ENCODE assay signal across 8 mouse cellular contexts in genomic region chr3:20590143-20590542, GRCm38 (mm10).
A peak's percentile ranks its signal among the peaks of the same experiment; 100 is the strongest.
DNase-seq lines count a peak whose midpoint lies in the region; ATAC-seq lines count a peak whose summit lies in the region.

No protein-coding gene starts in this region.

- H3K9me3 ChIP-seq in midbrain, embryonic 11.5 days (ENCODE audit: control insufficient read depth, low read length), result no peaks in the 10 kb centered on the region
- no peaks in the 10 kb centered on the region for H3K9me3 ChIP-seq in midbrain, embryonic 13.5 days

- H3K4me1 ChIP-seq in midbrain, embryonic 11.5 days (ENCODE audit: control insufficient read depth, insufficient read depth, low read length), result no peaks in the 10 kb centered on the region
- H3K4me1 ChIP-seq in midbrain, embryonic 13.5 days (replicated peaks), result no peaks in the 10 kb centered on the region

- H3K27ac ChIP-seq in midbrain, embryonic 11.5 days (ENCODE audit: low read depth, low read length), result no peak overlapping the region
- H3K27ac ChIP-seq in midbrain, embryonic 13.5 days, result no peak overlapping the region

- no peaks in the 10 kb centered on the region for H3K36me3 ChIP-seq in midbrain, embryonic 11.5 days (ENCODE audit: control insufficient read depth, insufficient read depth, low read length)
- no peaks in the 10 kb centered on the region for H3K36me3 ChIP-seq in midbrain, embryonic 13.5 days

- no peak for ATAC-seq in midbrain, embryonic 11.5 days (ENCODE audit: low FRiP score)
- ATAC-seq in midbrain, embryonic 13.5 days, result no peak

- WGBS in midbrain, embryonic 11.5 days, result 52% methylated on average over 2 of the region's 2 CpGs
- 42% methylated on average over 2 of the region's 2 CpGs for WGBS in midbrain, embryonic 13.5 days

- no peaks in the 10 kb centered on the region for H3K27me3 ChIP-seq in midbrain, embryonic 11.5 days (ENCODE audit: control insufficient read depth, insufficient read depth, low read length)
- H3K27me3 ChIP-seq in midbrain, embryonic 13.5 days, result no peaks in the 10 kb centered on the region

- no peak overlapping the region for H3K4me2 ChIP-seq in midbrain, embryonic 11.5 days
- H3K4me2 ChIP-seq in midbrain, embryonic 13.5 days (replicated peaks), result no peak overlapping the region

- H3K4me3 ChIP-seq in midbrain, embryonic 11.5 days (ENCODE audit: low read depth, low read length), result no peak overlapping the region
- no peak overlapping the region for H3K4me3 ChIP-seq in midbrain, embryonic 13.5 days (replicated peaks)

- H3K9ac ChIP-seq in midbrain, embryonic 11.5 days (ENCODE audit: low read length), result no peak overlapping the region
- no peak overlapping the region for H3K9ac ChIP-seq in midbrain, embryonic 13.5 days (replicated peaks)

- peak; percentile 6 for DNase-seq in adrenal gland, adult 2 months
- no peak for DNase-seq in adrenal gland, adult 8-10 months
- peak; percentile 90 for DNase-seq in midbrain, embryonic 11.5 days (ENCODE audit: low spot score, missing footprints)
- DNase-seq in cerebellum, adult 9-11 months, result peak; percentile 9
- DNase-seq in induced T-regulatory cell, adult 2 months (ENCODE audit: low read depth), result peak; percentile 46
- peak; percentile 37 for DNase-seq in lung, postnatal 10 days
- no peak for DNase-seq in spleen, adult 18-20 months

Comparison
In these comparisons a context has a peak if more than half of its experiments do, and no peak if none do; other contexts are left out.
1. DNase-seq: peak in adrenal gland, adult 2 months (single experiment), midbrain, embryonic 11.5 days (single experiment), cerebellum, adult 9-11 months (single experiment), induced T-regulatory cell, adult 2 months (single experiment) and lung, postnatal 10 days (single experiment); none in adrenal gland, adult 8-10 months (single experiment) and spleen, adult 18-20 months (0 of 2).